Mouse (Mus musculus) CH12.LX (cell line): Measurements from ENCODE around the gene 4930548H24Rik. TPM values are rescaled to one million over a fixed set of nuclear protein-coding genes. Genes with fewer than 3 reads are reported as not detected.

Experiments used
- DNase-seq: peaks from one replicate; pipeline ENCODE4 v3.0.0-alpha.2; 2013; ENCODE audit errors: extremely low read depth
- H3K27ac ChIP-seq: 2 replicates; pipeline ENCODE4 v1.5.1; 2012; ENCODE audit warnings: low read depth, mild to moderate bottlenecking, control low read depth, moderate library complexity; ENCODE audit not compliant: insufficient read depth
- H3K27me3 ChIP-seq: replicated peaks from 2 replicates; pipeline ENCODE3; 2012; ENCODE audit warnings: inconsistent platforms
- H3K36me3 ChIP-seq, 2 experiments: replicated peaks in 1 of 2; 2 replicates each; pipeline versions ENCODE3 to v1.6.1; 2012; ENCODE audit warnings: inconsistent platforms in 1 of 2, low read length in 1 of 2, mild to moderate bottlenecking in 1 of 2, mixed read lengths in 1 of 2, moderate library complexity in 1 of 2; ENCODE audit not compliant: control insufficient read depth in 1 of 2, insufficient read depth in 1 of 2
- H3K4me1 ChIP-seq, 2 experiments: 2 replicates each; pipeline ENCODE4 v1.6.1; 2012; ENCODE audit warnings: inconsistent platforms in 1 of 2, moderate library complexity in 1 of 2; ENCODE audit not compliant: insufficient read depth in 2 of 2, control insufficient read depth in 1 of 2
- H3K4me2 ChIP-seq: 2 replicates; pipeline ENCODE4 v1.6.1; 2012; ENCODE audit warnings: low read depth, mild to moderate bottlenecking, control low read depth; ENCODE audit not compliant: poor library complexity, insufficient read depth, severe bottlenecking
- H3K4me3 ChIP-seq, 3 experiments: fragments of 150-350 bp in 1 of 3; sonication (generic) in 1 of 3; replicated peaks in 1 of 3; 2 replicates each; pipeline versions ENCODE3 to v1.5.1; 2011 to 2012; ENCODE audit warnings: low read depth in 2 of 3, low read length in 2 of 3, mild to moderate bottlenecking in 2 of 3, moderate library complexity in 2 of 3, control low read depth in 1 of 3, improper control_type of control experiment in 1 of 3, inconsistent platforms in 1 of 3, mixed read lengths in 1 of 3; ENCODE audit not compliant: poor library complexity in 1 of 3
- H3K79me2 ChIP-seq: replicated peaks from 2 replicates; pipeline ENCODE4 v1.6.1; 2012; ENCODE audit warnings: mild to moderate bottlenecking, moderate library complexity; ENCODE audit not compliant: control insufficient read depth, poor library complexity, insufficient read depth, severe bottlenecking; ENCODE audit errors: extremely low read depth
- H3K9ac ChIP-seq: 2 replicates; pipeline ENCODE4 v1.6.1; 2012; ENCODE audit warnings: low read depth, mild to moderate bottlenecking, control low read depth, moderate library complexity; ENCODE audit not compliant: insufficient read depth
- H3K9me3 ChIP-seq: replicated peaks from 2 replicates; pipeline ENCODE3; 2012; ENCODE audit warnings: low read length, inconsistent platforms, mixed read lengths
- BHLHE40 ChIP-seq: IDR thresholded peaks from 2 replicates; pipeline ENCODE4 v1.6.1; 2011; ENCODE audit warnings: mild to moderate bottlenecking, low read depth, low read length, improper control_type of control experiment
- CHD2 ChIP-seq: IDR thresholded peaks from 2 replicates; pipeline ENCODE4 v1.6.1; 2011; ENCODE audit warnings: low read length, improper control_type of control experiment
- CTCF ChIP-seq, 2 experiments: IDR thresholded peaks in 1 of 2; conservative IDR thresholded peaks in 1 of 2; 2 replicates each; pipeline ENCODE4 v1.5.1; 2011 to 2012; ENCODE audit warnings: low read depth in 2 of 2, low read length in 2 of 2, improper control_type of control experiment in 1 of 2, inconsistent platforms in 1 of 2, mild to moderate bottlenecking in 1 of 2, moderate library complexity in 1 of 2
- E2F4 ChIP-seq: IDR thresholded peaks from 2 replicates; pipeline ENCODE4 v1.6.1; 2011; ENCODE audit warnings: low read depth, low read length, improper control_type of control experiment; ENCODE audit not compliant: insufficient replicate concordance
- ELF1 ChIP-seq: IDR thresholded peaks from 2 replicates; pipeline ENCODE4 v1.6.1; 2014; ENCODE audit warnings: low read depth, mild to moderate bottlenecking, inconsistent platforms, low read length, improper control_type of control experiment
- ETS1 ChIP-seq: conservative IDR thresholded peaks from 2 replicates; pipeline ENCODE4 v1.6.1; 2012; ENCODE audit warnings: low read depth, mild to moderate bottlenecking, inconsistent platforms, low read length, improper control_type of control experiment, moderate library complexity
- GABPA ChIP-seq: IDR thresholded peaks from 2 replicates; pipeline ENCODE4 v1.6.1; 2012; ENCODE audit warnings: low read depth, low read length, improper control_type of control experiment, inconsistent platforms; ENCODE audit not compliant: insufficient replicate concordance
- HCFC1 ChIP-seq: IDR thresholded peaks from 2 replicates; pipeline ENCODE4 v1.6.1; 2012; ENCODE audit warnings: low read depth, mild to moderate bottlenecking, inconsistent platforms, low read length, improper control_type of control experiment
- IRF4 ChIP-seq: IDR thresholded peaks from 2 replicates; pipeline ENCODE4 v1.6.1; 2014; ENCODE audit warnings: low read depth, mild to moderate bottlenecking, inconsistent platforms, low read length, improper control_type of control experiment
- JUN ChIP-seq: IDR thresholded peaks from 2 replicates; pipeline ENCODE4 v1.6.1; 2011; ENCODE audit warnings: low read depth, mild to moderate bottlenecking, low read length, improper control_type of control experiment, moderate library complexity; ENCODE audit not compliant: insufficient read depth
- JUND ChIP-seq: conservative IDR thresholded peaks from 2 replicates; pipeline ENCODE4 v1.6.1; 2011; ENCODE audit warnings: low read depth, low read length, improper control_type of control experiment
- KAT2A ChIP-seq: IDR thresholded peaks from 2 replicates; pipeline ENCODE4 v1.6.1; 2012; ENCODE audit warnings: low read length, improper control_type of control experiment, inconsistent platforms; ENCODE audit not compliant: insufficient replicate concordance
- MAFK ChIP-seq: IDR thresholded peaks from 2 replicates; pipeline ENCODE4 v1.6.1; 2011; ENCODE audit warnings: low read length, improper control_type of control experiment; ENCODE audit not compliant: insufficient replicate concordance
- MAX ChIP-seq: IDR thresholded peaks from 2 replicates; pipeline ENCODE4 v1.6.1; 2011; ENCODE audit warnings: low read length, improper control_type of control experiment
- MAZ ChIP-seq: IDR thresholded peaks from 2 replicates; pipeline ENCODE4 v1.6.1; 2012; ENCODE audit warnings: low read depth, mild to moderate bottlenecking, inconsistent platforms, low read length, improper control_type of control experiment, moderate library complexity
- MEF2A ChIP-seq: IDR thresholded peaks from 2 replicates; pipeline ENCODE4 v1.6.1; 2014; ENCODE audit warnings: low read depth, mild to moderate bottlenecking, inconsistent platforms, low read length, improper control_type of control experiment, borderline replicate concordance
- MXI1 ChIP-seq: IDR thresholded peaks from 2 replicates; pipeline ENCODE4 v1.6.1; 2011; ENCODE audit warnings: mild to moderate bottlenecking, low read depth, low read length, improper control_type of control experiment
- MYC ChIP-seq: IDR thresholded peaks from 2 replicates; pipeline ENCODE4 v1.6.1; 2011; ENCODE audit warnings: low read depth, mild to moderate bottlenecking, improper control_type of control experiment, low read length
- NELFE ChIP-seq: IDR thresholded peaks from 2 replicates; pipeline ENCODE4 v1.6.1; 2011; ENCODE audit warnings: low read depth, low read length, improper control_type of control experiment
- NRF1 ChIP-seq: IDR thresholded peaks from 2 replicates; pipeline ENCODE4 v1.6.1; 2014; ENCODE audit warnings: low read depth, mild to moderate bottlenecking, inconsistent platforms, low read length, improper control_type of control experiment, moderate library complexity
- POLR2A ChIP-seq: IDR thresholded peaks from 2 replicates; pipeline ENCODE4 v1.6.1; 2011; ENCODE audit warnings: low read depth, mild to moderate bottlenecking, improper control_type of control experiment, low read length
- POLR2AphosphoS2 ChIP-seq: IDR thresholded peaks from 2 replicates; pipeline ENCODE4 v1.6.1; 2011; ENCODE audit warnings: low read depth, low read length, improper control_type of control experiment
- RCOR1 ChIP-seq: conservative IDR thresholded peaks from 2 replicates; pipeline ENCODE4 v1.6.1; 2012; ENCODE audit warnings: low read depth, mild to moderate bottlenecking, inconsistent platforms, low read length, improper control_type of control experiment
- SIN3A ChIP-seq: IDR thresholded peaks from 2 replicates; pipeline ENCODE4 v1.6.1; 2012; ENCODE audit warnings: low read length, improper control_type of control experiment, inconsistent platforms
- SMC3 ChIP-seq: IDR thresholded peaks from 2 replicates; pipeline ENCODE4 v1.6.1; 2011; ENCODE audit warnings: low read depth, low read length, improper control_type of control experiment
- TBP ChIP-seq: conservative IDR thresholded peaks from 2 replicates; pipeline ENCODE4 v1.6.1; 2011; ENCODE audit warnings: low read depth, low read length, improper control_type of control experiment
- TCF12 ChIP-seq: IDR thresholded peaks from 2 replicates; pipeline ENCODE4 v1.6.1; 2014; ENCODE audit warnings: low read depth, mild to moderate bottlenecking, inconsistent platforms, low read length, improper control_type of control experiment
- UBTF ChIP-seq: IDR thresholded peaks from 2 replicates; pipeline ENCODE4 v1.6.1; 2012; ENCODE audit warnings: low read depth, mild to moderate bottlenecking, inconsistent platforms, low read length, improper control_type of control experiment, moderate library complexity
- USF1 ChIP-seq: IDR thresholded peaks from 2 replicates; pipeline ENCODE4 v1.6.1; 2014; ENCODE audit warnings: low read depth, mild to moderate bottlenecking, inconsistent platforms, low read length, improper control_type of control experiment
- USF2 ChIP-seq: conservative IDR thresholded peaks from 2 replicates; pipeline ENCODE4 v1.6.1; 2011; ENCODE audit warnings: low read depth, low read length, improper control_type of control experiment
- ZKSCAN1 ChIP-seq: IDR thresholded peaks from 2 replicates; pipeline ENCODE4 v1.6.1; 2012; ENCODE audit warnings: low read depth, inconsistent platforms, low read length, improper control_type of control experiment, borderline replicate concordance
- ZMIZ1 ChIP-seq: IDR thresholded peaks from 2 replicates; pipeline ENCODE4 v1.6.1; 2012; ENCODE audit warnings: low read depth, mild to moderate bottlenecking, inconsistent platforms, low read length, improper control_type of control experiment
- ZNF384 ChIP-seq: IDR thresholded peaks from 2 replicates; pipeline ENCODE4 v1.6.1; 2012; ENCODE audit warnings: low read depth, low read length, improper control_type of control experiment, inconsistent platforms
- dilution Hi-C: fragments of 300-500 bp; cut with MboI; formaldehyde crosslinking; loops from 2 replicates; pipeline ENCODE4 v1.14.3; 2020; ENCODE audit warnings: low sequenced_read_pairs; ENCODE audit not compliant: extremely low pct_unique_long_range_greater_than_20kb, extremely low pct_ligation_motif_present
- in situ Hi-C: fragments of 300-500 bp; cut with MboI; formaldehyde crosslinking; loops from 3 replicates; pipeline ENCODE4 v1.14.3; 2019; ENCODE audit warnings: low sequenced_read_pairs, low pct_ligation_motif_present, low pct_unique_long_range_greater_than_20kb, mixed read lengths
- polyA plus RNA-seq: library from polyadenylated mRNA; unstranded; fragments of >175 nt; gene quantifications from 2 replicates; pipeline ENCODE4 v1.2.1, GENCODE M21; 2012; ENCODE audit warnings: low read depth; ENCODE audit not compliant: insufficient read length
- total RNA-seq, 2 experiments: library from RNA; depleted of rRNA; stranded (reverse); fragments of 300-350 nt in 1 of 2; fragments of >200 nt in 1 of 2; gene quantifications; 2 replicates each; pipeline ENCODE4 v1.2.3; 2012 to 2014

Gene 4930548H24Rik
- total and polyA plus RNA-seq, 3 experiments = not detected

DNA sequence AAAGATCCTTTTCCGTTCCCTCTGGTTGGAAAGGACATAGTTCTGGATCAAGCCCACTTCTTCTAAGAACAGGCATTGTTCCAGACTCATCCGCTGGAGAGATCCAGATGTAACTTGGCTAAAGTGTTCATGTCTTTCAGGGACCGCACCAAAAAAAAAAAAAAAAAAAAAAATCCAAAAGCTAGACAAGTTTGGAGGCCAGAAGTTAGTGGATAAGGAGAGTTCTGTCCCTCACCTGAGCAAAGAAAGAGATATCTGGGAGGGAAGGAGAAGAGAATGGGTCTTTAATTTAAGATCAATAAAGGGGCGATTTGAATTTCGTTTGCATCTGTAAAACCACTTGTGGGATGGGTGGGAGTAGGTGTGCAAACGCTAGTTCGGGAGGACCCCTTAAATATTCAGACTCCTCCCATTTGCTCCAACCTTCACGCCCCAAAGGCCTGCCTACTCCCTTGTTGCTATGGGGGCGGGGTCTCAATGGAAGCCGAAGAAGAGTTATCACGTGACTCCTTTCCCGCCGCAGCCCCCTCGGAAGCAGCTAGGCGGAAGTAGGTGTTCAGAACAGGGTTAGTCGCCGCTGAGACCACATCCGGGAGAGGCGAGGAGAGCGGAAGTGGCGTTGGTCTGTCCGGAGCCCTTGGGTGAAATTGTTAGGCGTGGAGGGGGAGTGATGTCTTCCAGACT lies 33.5 kb upstream of the 4930548H24Rik start, which contains the start of gene Zfp512:
Gene Zfp512, plus strand, starts transcription at position 554 of the 684 bp plus-strand sequence.
- dilution Hi-C loops = no loop called here
- peaks cover 6% of the 10 kb centered on the region for H3K27me3 ChIP-seq
- H3K27ac ChIP-seq = no peak within 1 kb of the TSS
- in situ Hi-C loops = no loop called here
- peak within 1 kb of the TSS; percentile 53 to 79 (median 78) for H3K4me3 ChIP-seq
- H3K36me3 ChIP-seq = no peaks in the 10 kb centered on the region
- H3K4me2 ChIP-seq = peak within 1 kb of the TSS; percentile 92
- TF ChIP-seq ZNF384 = peak; percentile 68; the same call in 1 of the 2 replicates
- TF ChIP-seq MYC = peak; percentile 48; the same call in 1 of the 2 replicates
- peak; percentile 81 for TF ChIP-seq POLR2A
- TF ChIP-seq ETS1 = peak; percentile 49
- peak; percentile 96 for TF ChIP-seq USF2
- peak; percentile 97 for TF ChIP-seq ELF1
- TF ChIP-seq TBP = peak; percentile 95
- peak; percentile 79 for TF ChIP-seq NELFE
- no peak for TF ChIP-seq JUN
- TF ChIP-seq BHLHE40 = peak; percentile 94
- TF ChIP-seq USF1 = peak; percentile 97
- peak; percentile 97; the same call in 1 of the 2 replicates for TF ChIP-seq E2F4
- TF ChIP-seq IRF4 = peak; percentile 76
- TF ChIP-seq CHD2 = peak; percentile 64; the same call in 1 of the 2 replicates
- TF ChIP-seq NRF1 = peak; percentile 46; the same call in 1 of the 2 replicates
- peak; percentile 77; the same call in 1 of the 2 replicates for TF ChIP-seq MEF2A
- no peak for TF ChIP-seq JUND
- TF ChIP-seq MAX = peak; percentile 91
- TF ChIP-seq HCFC1 = peak; percentile 83
- TF ChIP-seq TCF12 = peak; percentile 100
- peak; percentile 56; the same call in 1 of the 2 replicates for TF ChIP-seq ZMIZ1
- TF ChIP-seq GABPA = no peak
- peak; percentile 71 for TF ChIP-seq MXI1
- no peak for TF ChIP-seq SMC3
- TF ChIP-seq MAFK = no peak
- TF ChIP-seq POLR2AphosphoS2 = peak; percentile 77; the same call in 1 of the 2 replicates
- TF ChIP-seq CTCF (conservative IDR thresholded peaks at IDR 0.05 in 1 of 2, IDR thresholded peaks at IDR 0.05 in 1 of 2; ENCODE audit: low read depth in 2 of 2, low read length in 2 of 2) = no peak
- peak; percentile 87 for TF ChIP-seq MAZ
- peak; percentile 73 for TF ChIP-seq SIN3A
- TF ChIP-seq UBTF = 0 out of 2 replicates have a peak, but pooled peaks have one; percentile 15
- no peak for TF ChIP-seq ZKSCAN1
- TF ChIP-seq KAT2A = peak; percentile 82; the same call in 1 of the 2 replicates
- TF ChIP-seq RCOR1 = no peak; the same call in 1 of the 2 replicates
- H3K79me2 ChIP-seq = peaks cover 18% of the 10 kb centered on the region
- DNase-seq = peak; percentile 98
- peaks cover 3 to 18% of the 10 kb centered on the region in 2 experiments; a peak in 2 of 4 replicates for H3K4me1 ChIP-seq
- H3K9me3 ChIP-seq = no peaks in the 10 kb centered on the region
- peak within 1 kb of the TSS; percentile 94 for H3K9ac ChIP-seq
